8 mouse cellular contexts compared by ENCODE assay signal in genomic region chr14:60250879-60251278, GRCm38 (mm10). TPM values are rescaled to one million over a fixed set of nuclear protein-coding genes. Genes with fewer than 3 reads are reported as not detected.
DNase-seq lines count a peak whose midpoint lies in the region; ATAC-seq and TF ChIP-seq lines count a peak whose summit lies in the region.

No protein-coding gene starts in this region.

- 0 out of 4 replicates have a peak, but pooled peaks of 1 of the 2 experiments have one; percentile 1 for TF ChIP-seq POLR2A in MEL (IDR thresholded peaks at IDR 0.05; ENCODE audit: control insufficient read depth in 1 of 2, insufficient read depth in 1 of 2, low read depth in 1 of 2, low read length in 2 of 2, poor library complexity in 1 of 2)

- no peak for TF ChIP-seq CTCF in MEL (IDR thresholded peaks at IDR 0.05 in 2 of 3, conservative IDR thresholded peaks at IDR 0.05 in 1 of 3; ENCODE audit: control insufficient read depth in 1 of 3, insufficient read depth in 1 of 3, low read depth in 2 of 3, low read length in 3 of 3, poor library complexity in 1 of 3, severe bottlenecking in 1 of 3)
- TF ChIP-seq CTCF in stomach, postnatal 0 days (IDR thresholded peaks at IDR 0.05; ENCODE audit: low read depth), result no peak

- peak overlapping the region; percentile 96 for H3K27ac ChIP-seq in kidney, embryonic 15.5 days
- peak overlapping the region; percentile 80 for H3K27ac ChIP-seq in MEL (ENCODE audit: control insufficient read depth, low read depth, low read length)
- peak overlapping the region; percentile 97 for H3K27ac ChIP-seq in forebrain, embryonic 10.5 days
- peak overlapping the region; percentile 68 for H3K27ac ChIP-seq in liver, embryonic 11.5 days (ENCODE audit: low read depth, low read length)
- peak overlapping the region; percentile 94 for H3K27ac ChIP-seq in stomach, postnatal 0 days (replicated peaks)

- H3K36me3 ChIP-seq in kidney, embryonic 15.5 days, result peaks cover 5% of the 10 kb centered on the region; the same call in 1 of the 2 replicates
- peaks cover 7 to 43% of the 10 kb centered on the region in 2 experiments for H3K36me3 ChIP-seq in MEL (ENCODE audit: control insufficient read depth in 1 of 2, insufficient read depth in 2 of 2, low read length in 2 of 2)
- peaks cover 19% of the 10 kb centered on the region for H3K36me3 ChIP-seq in forebrain, embryonic 10.5 days (replicated peaks)
- no peaks in the 10 kb centered on the region for H3K36me3 ChIP-seq in liver, embryonic 11.5 days (ENCODE audit: control insufficient read depth, insufficient read depth, low read length)
- no peaks in the 10 kb centered on the region for H3K36me3 ChIP-seq in stomach, postnatal 0 days (ENCODE audit: control insufficient read depth, insufficient read depth, low read length)

- H3K9ac ChIP-seq in kidney, embryonic 15.5 days, result peak overlapping the region; percentile 95
- peak overlapping the region; percentile 100 for H3K9ac ChIP-seq in MEL (ENCODE audit: control insufficient read depth, low read depth, low read length, poor library complexity, severe bottlenecking)
- peak overlapping the region; percentile 94 for H3K9ac ChIP-seq in liver, embryonic 11.5 days (ENCODE audit: low read depth, low read length)
- H3K9ac ChIP-seq in stomach, postnatal 0 days (ENCODE audit: low read length), result peak overlapping the region; percentile 96

- under 1% methylated on average over 39 of the region's 39 CpGs for WGBS in kidney, embryonic 15.5 days
- WGBS in forebrain, embryonic 10.5 days, result under 1% methylated on average over 39 of the region's 39 CpGs
- under 1% methylated on average over 39 of the region's 39 CpGs for WGBS in liver, embryonic 11.5 days
- under 1% methylated on average over 39 of the region's 39 CpGs for WGBS in stomach, postnatal 0 days

- no peak for DNase-seq in kidney, adult 11 months
- peak; percentile 68 for DNase-seq in MEL (ENCODE audit: low read depth, low spot score)
- no peak for DNase-seq in forebrain, embryonic 10.5 days (ENCODE audit: extremely low spot score, low spot score)
- no peak for DNase-seq in liver, embryonic 11.5 days (ENCODE audit: low spot score)
- DNase-seq in stomach, postnatal 0 days (ENCODE audit: low spot score), result no peak
- no peak for DNase-seq in thymus, postnatal 14 days
- DNase-seq in adrenal gland, adult 18-20 months (ENCODE audit: low spot score in 2 of 2), result no peak

- H3K4me3 ChIP-seq in kidney, embryonic 15.5 days (replicated peaks), result peak overlapping the region; percentile 94
- peak overlapping the region; percentile 83 to 100 for H3K4me3 ChIP-seq in MEL (ENCODE audit: control insufficient read depth in 1 of 2, insufficient read depth in 1 of 2, low read depth in 2 of 2, low read length in 2 of 2)
- H3K4me3 ChIP-seq in forebrain, embryonic 10.5 days, result peak overlapping the region; percentile 97
- H3K4me3 ChIP-seq in liver, embryonic 11.5 days (ENCODE audit: low read depth, low read length), result peak overlapping the region; percentile 93
- H3K4me3 ChIP-seq in stomach, postnatal 0 days (ENCODE audit: low read depth, low read length), result peak overlapping the region; percentile 93

- peaks cover 22% of the 10 kb centered on the region for H3K4me1 ChIP-seq in kidney, embryonic 15.5 days
- H3K4me1 ChIP-seq in MEL (ENCODE audit: control insufficient read depth in 1 of 2, insufficient read depth in 2 of 2, low read length in 2 of 2), result peaks cover 24 to 32% of the 10 kb centered on the region in 2 experiments
- H3K4me1 ChIP-seq in forebrain, embryonic 10.5 days, result peaks cover 26% of the 10 kb centered on the region
- peaks cover 10% of the 10 kb centered on the region for H3K4me1 ChIP-seq in liver, embryonic 11.5 days (replicated peaks; ENCODE audit: control insufficient read depth, insufficient read depth, low read length)
- no peaks in the 10 kb centered on the region for H3K4me1 ChIP-seq in stomach, postnatal 0 days (replicated peaks; ENCODE audit: control insufficient read depth, insufficient read depth)

- H3K4me2 ChIP-seq in kidney, embryonic 15.5 days, result peak overlapping the region; percentile 87
- H3K4me2 ChIP-seq in liver, embryonic 11.5 days, result peak overlapping the region; percentile 87
- H3K4me2 ChIP-seq in stomach, postnatal 0 days (replicated peaks; ENCODE audit: low read depth), result peak overlapping the region; percentile 82

- H3K79me2 ChIP-seq in MEL (ENCODE audit: control insufficient read depth, insufficient read depth, low read length, poor library complexity), result peaks cover 47% of the 10 kb centered on the region

- ATAC-seq in kidney, embryonic 15.5 days (replicated peaks; ENCODE audit: low FRiP score), result peak; percentile 74
- ATAC-seq in liver, embryonic 11.5 days (replicated peaks; ENCODE audit: low FRiP score), result peak; percentile 60
- ATAC-seq in stomach, postnatal 0 days (ENCODE audit: low FRiP score, low TSS enrichment), result peak; percentile 49

- no peaks in the 10 kb centered on the region for H3K27me3 ChIP-seq in kidney, embryonic 15.5 days
- H3K27me3 ChIP-seq in MEL (ENCODE audit: control insufficient read depth in 1 of 2, insufficient read depth in 2 of 2, low read length in 2 of 2), result no peaks in the 10 kb centered on the region
- H3K27me3 ChIP-seq in forebrain, embryonic 10.5 days (ENCODE audit: poor library complexity, severe bottlenecking), result no peaks in the 10 kb centered on the region
- no peaks in the 10 kb centered on the region for H3K27me3 ChIP-seq in liver, embryonic 11.5 days (replicated peaks; ENCODE audit: control insufficient read depth, insufficient read depth, low read length)
- no peaks in the 10 kb centered on the region for H3K27me3 ChIP-seq in stomach, postnatal 0 days (ENCODE audit: control insufficient read depth, insufficient read depth, low read length)

- no peaks in the 10 kb centered on the region for H3K9me3 ChIP-seq in kidney, embryonic 15.5 days (replicated peaks)
- H3K9me3 ChIP-seq in MEL (replicated peaks; ENCODE audit: insufficient read depth, low read length), result no peaks in the 10 kb centered on the region
- no peaks in the 10 kb centered on the region for H3K9me3 ChIP-seq in forebrain, embryonic 10.5 days
- no peaks in the 10 kb centered on the region for H3K9me3 ChIP-seq in liver, embryonic 11.5 days (ENCODE audit: control insufficient read depth, low read length)
- H3K9me3 ChIP-seq in stomach, postnatal 0 days (ENCODE audit: control insufficient read depth, low read length), result no peaks in the 10 kb centered on the region

- TF ChIP-seq RAD21 in MEL (IDR thresholded peaks at IDR 0.05; ENCODE audit: low read depth, low read length), result no peak

- TF ChIP-seq EP300 in MEL (IDR thresholded peaks at IDR 0.05; ENCODE audit: low read depth in 1 of 2, low read length in 2 of 2), result no peak
- no peak for TF ChIP-seq EP300 in stomach, postnatal 0 days (optimal IDR thresholded peaks at IDR 0.05)

TF ChIP-seq in MEL, 35 proteins besides CTCF, POLR2A, EP300 and RAD21 (continues in another document):
- TF ChIP-seq ZC3H11A (IDR thresholded peaks at IDR 0.05; ENCODE audit: low read depth, low read length), result no peak
- TF ChIP-seq USF2 (IDR thresholded peaks at IDR 0.05; ENCODE audit: borderline replicate concordance in 1 of 2, insufficient read depth in 1 of 2, low read depth in 1 of 2, low read length in 2 of 2), result no peak
- TF ChIP-seq ETS1 (IDR thresholded peaks at IDR 0.05; ENCODE audit: low read depth, low read length), result no peak
- TF ChIP-seq NELFE (IDR thresholded peaks at IDR 0.05; ENCODE audit: low read depth, low read length), result no peak

RNA-seq across cellular contexts. Expression of gene Nupl1, which starts 0.4 kb away (rescaled TPM):
- polyA plus RNA-seq in kidney, embryonic 15.5 days (2015; fragmentation: Nextera tagmentation; extraction: Ambion mirVana), result not detected in 2 replicates
- total RNA-seq in MEL (2012; rRNA removed), result not detected in 2 replicates
- not detected for polyA plus RNA-seq in MEL (2012; ENCODE audit: insufficient read depth in 1 of 2, insufficient read length in 2 of 2, low read depth in 1 of 2, low replicate concordance in 2 of 2, missing spikeins in 1 of 2)
- 0.05 TPM in 1 of 2 replicates, not detected in the other for polyA plus RNA-seq in forebrain, embryonic 10.5 days (2016; fragmentation: Nextera tagmentation; extraction: Ambion mirVana)
- polyA plus RNA-seq in liver, embryonic 11.5 days (2014; fragmentation: Nextera tagmentation; extraction: Ambion mirVana), result not detected in 2 replicates
- 0.06 and 0.13 TPM in 2 replicates for polyA plus RNA-seq in stomach, postnatal 0 days (2015; fragmentation: Nextera tagmentation; extraction: Ambion mirVana)
- total RNA-seq in adrenal gland, adult 18-20 months (2021), result not detected

RNA-seq across cellular contexts. Expression of gene Gm49336, which starts 0.4 kb away (rescaled TPM):
- polyA plus RNA-seq in kidney, embryonic 15.5 days (2015; fragmentation: Nextera tagmentation; extraction: Ambion mirVana), result 48.1 and 50.6 TPM in 2 replicates
- total RNA-seq in MEL (2012; rRNA removed), result 75.6 and 87.9 TPM in 2 replicates
- 10 to 100 TPM; 37.1 to 59.9 TPM for polyA plus RNA-seq in MEL (2012; ENCODE audit: insufficient read depth in 1 of 2, insufficient read length in 2 of 2, low read depth in 1 of 2, low replicate concordance in 2 of 2, missing spikeins in 1 of 2)
- 63.6 and 63.7 TPM in 2 replicates for polyA plus RNA-seq in forebrain, embryonic 10.5 days (2016; fragmentation: Nextera tagmentation; extraction: Ambion mirVana)
- polyA plus RNA-seq in liver, embryonic 11.5 days (2014; fragmentation: Nextera tagmentation; extraction: Ambion mirVana), result 70.0 and 75.1 TPM in 2 replicates
- 25.8 and 25.9 TPM in 2 replicates for polyA plus RNA-seq in stomach, postnatal 0 days (2015; fragmentation: Nextera tagmentation; extraction: Ambion mirVana)
- total RNA-seq in adrenal gland, adult 18-20 months (2021), result 10 to 100 TPM; 35.1 to 39.2 TPM

RNA-seq across cellular contexts. Expression of gene Mtmr6, which starts 14.1 kb away (rescaled TPM):
- polyA plus RNA-seq in kidney, embryonic 15.5 days (2015; fragmentation: Nextera tagmentation; extraction: Ambion mirVana), result 28.4 and 30.8 TPM in 2 replicates
- 29.1 and 32.5 TPM in 2 replicates for total RNA-seq in MEL (2012; rRNA removed)
- 10 to 100 TPM in 1 of 2 experiments, not detected in 1; 21.3 TPM for polyA plus RNA-seq in MEL (2012; ENCODE audit: insufficient read depth in 1 of 2, insufficient read length in 2 of 2, low read depth in 1 of 2, low replicate concordance in 2 of 2, missing spikeins in 1 of 2)
- polyA plus RNA-seq in forebrain, embryonic 10.5 days (2016; fragmentation: Nextera tagmentation; extraction: Ambion mirVana), result 27.5 and 27.6 TPM in 2 replicates
- polyA plus RNA-seq in liver, embryonic 11.5 days (2014; fragmentation: Nextera tagmentation; extraction: Ambion mirVana), result 24.5 and 25.0 TPM in 2 replicates
- 31.4 and 31.6 TPM in 2 replicates for polyA plus RNA-seq in stomach, postnatal 0 days (2015; fragmentation: Nextera tagmentation; extraction: Ambion mirVana)
- 10 to 100 TPM; 49.6 to 50.2 TPM for total RNA-seq in adrenal gland, adult 18-20 months (2021)

RNA-seq across cellular contexts. Expression of gene Atp8a2, which starts 53.9 kb away (rescaled TPM):
- polyA plus RNA-seq in kidney, embryonic 15.5 days (2015; fragmentation: Nextera tagmentation; extraction: Ambion mirVana), result 1.2 and 1.4 TPM in 2 replicates
- 0.16 and 0.39 TPM in 2 replicates for total RNA-seq in MEL (2012; rRNA removed)
- under 1 TPM in 1 of 2 experiments, not detected in 1; 0.29 TPM for polyA plus RNA-seq in MEL (2012; ENCODE audit: insufficient read depth in 1 of 2, insufficient read length in 2 of 2, low read depth in 1 of 2, low replicate concordance in 2 of 2, missing spikeins in 1 of 2)
- polyA plus RNA-seq in forebrain, embryonic 10.5 days (2016; fragmentation: Nextera tagmentation; extraction: Ambion mirVana), result 2.3 and 2.8 TPM in 2 replicates
- 2.2 and 2.4 TPM in 2 replicates for polyA plus RNA-seq in liver, embryonic 11.5 days (2014; fragmentation: Nextera tagmentation; extraction: Ambion mirVana)
- 6.3 and 7.0 TPM in 2 replicates for polyA plus RNA-seq in stomach, postnatal 0 days (2015; fragmentation: Nextera tagmentation; extraction: Ambion mirVana)
- total RNA-seq in adrenal gland, adult 18-20 months (2021), result 1 to 10 TPM; 1.1 to 2.0 TPM
